Mouse (Mus musculus) kidney, adult 2 months (tissue): ENCODE measurements around the gene Acot13.

Experiments used
- CTCF ChIP-seq: fragments of 200-500 bp; conservative IDR thresholded peaks from 2 replicates; pipeline ENCODE4 v1.5.1; 2011; ENCODE audit warnings: low read depth, mild to moderate bottlenecking, control low read depth, low read length, moderate library complexity, mixed read lengths; ENCODE audit not compliant: insufficient read depth, insufficient read length
- POLR2A ChIP-seq: fragments of 200-500 bp; IDR thresholded peaks from one replicate; pipeline ENCODE4 v1.6.1; 2011; ENCODE audit warnings: low read depth, low read length, control low read depth

DNA sequence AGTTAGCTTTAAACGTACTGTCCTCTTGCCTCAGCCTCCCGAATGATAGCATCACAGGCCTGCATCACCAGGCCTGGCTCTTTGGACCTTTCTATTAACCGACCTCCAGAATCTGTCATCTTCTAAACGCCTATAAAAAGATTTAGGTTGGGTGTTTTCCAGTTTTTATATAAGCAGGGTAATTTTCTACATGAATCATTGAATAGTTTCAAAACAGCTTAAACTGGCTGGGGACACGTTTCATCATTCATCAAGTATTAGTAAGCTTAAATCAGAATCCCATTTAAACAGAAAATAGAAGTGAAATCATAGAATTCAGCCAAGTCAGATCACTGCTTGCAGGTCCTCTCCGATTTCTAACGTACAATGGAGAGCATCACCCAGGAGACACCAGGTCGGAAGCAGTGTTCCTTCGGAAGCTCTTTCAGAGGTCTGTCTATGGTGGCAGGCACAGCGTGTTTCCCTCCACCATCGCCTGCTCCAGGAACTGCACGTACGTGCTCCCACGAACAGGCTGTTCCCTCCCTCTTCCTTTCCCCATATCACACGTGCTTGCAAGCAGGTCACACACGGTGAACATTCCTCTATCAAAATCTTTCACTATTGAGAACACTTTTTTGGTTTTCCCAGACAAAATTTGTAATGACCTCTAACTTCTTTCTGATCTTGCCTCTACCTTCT lies 8.5 kb downstream of the Acot13 start:
- TF ChIP-seq POLR2A (no peak), CTCF (no peak)
